Mouse (Mus musculus): ENCODE results near the gene Gm45337.

GRCm38 (mm10) chr7:142178685-142179084, 34.3 kb upstream of the Gm45337 start:
- TF ChIP-seq GATA1 (IDR thresholded peaks at IDR 0.05; ENCODE audit: borderline replicate concordance, low read length) (no peak), CTCF (IDR thresholded peaks at IDR 0.05; ENCODE audit: low read depth, low read length) (no peak)
